Mouse (Mus musculus): Measurements from ENCODE around the gene Chrng.

GRCm38 (mm10) chr1:87174006-87174955 lies 30.2 kb upstream of the Chrng start:
- TF ChIP-seq CHD2 (IDR thresholded peaks at IDR 0.05; ENCODE audit: low read depth, low read length) (no peak), HCFC1 (IDR thresholded peaks at IDR 0.05; ENCODE audit: borderline replicate concordance, insufficient read depth, low read length) (no peak), ZNF384 (IDR thresholded peaks at IDR 0.05; ENCODE audit: low read depth, low read length) (no peak), MAFK (IDR thresholded peaks at IDR 0.05; ENCODE audit: insufficient read depth, low read depth, low read length) (no peak)

All from ES-E14 (cell line).